Mouse (Mus musculus) MEL (cell line): Measurements from ENCODE around the gene Vegfa. TPM values are rescaled to one million over a fixed set of nuclear protein-coding genes. Genes with fewer than 3 reads are reported as not detected.

Experiments
- DNase-seq: peaks from one replicate; pipeline ENCODE4 v3.0.0; 2011; ENCODE audit warnings: low read depth, low spot score
- H3K27ac ChIP-seq: 2 replicates; pipeline ENCODE4 v1.5.1; 2012; ENCODE audit warnings: low read depth, mild to moderate bottlenecking, control low read depth, low read length, moderate library complexity; ENCODE audit not compliant: control insufficient read depth
- H3K27me3 ChIP-seq, 2 experiments: fragments of 150-350 bp in 1 of 2; sonication (generic) in 1 of 2; 2 replicates each; pipeline ENCODE4 v1.6.1; 2012; ENCODE audit warnings: low read length in 2 of 2, mild to moderate bottlenecking in 2 of 2, improper control_type of control experiment in 1 of 2, moderate library complexity in 1 of 2; ENCODE audit not compliant: insufficient read depth in 2 of 2, control insufficient read depth in 1 of 2
- H3K36me3 ChIP-seq, 2 experiments: 2 replicates each; pipeline ENCODE4 v1.6.1; 2012 to 2014; ENCODE audit warnings: low read length in 2 of 2, improper control_type of control experiment in 1 of 2, inconsistent platforms in 1 of 2, mild to moderate bottlenecking in 1 of 2; ENCODE audit not compliant: insufficient read depth in 2 of 2, control insufficient read depth in 1 of 2
- H3K4me1 ChIP-seq, 2 experiments: fragments of 150-350 bp in 1 of 2; sonication (generic) in 1 of 2; 2 replicates each; pipeline ENCODE4 v1.6.1; 2012; ENCODE audit warnings: low read length in 2 of 2, improper control_type of control experiment in 1 of 2, mild to moderate bottlenecking in 1 of 2; ENCODE audit not compliant: insufficient read depth in 2 of 2, control insufficient read depth in 1 of 2
- H3K4me3 ChIP-seq, 2 experiments: fragments of 150-350 bp in 1 of 2; sonication (generic) in 1 of 2; 2 replicates each; pipeline ENCODE4 v1.5.1; 2012; ENCODE audit warnings: low read depth in 2 of 2, low read length in 2 of 2, mild to moderate bottlenecking in 2 of 2, moderate library complexity in 2 of 2, control low read depth in 1 of 2, improper control_type of control experiment in 1 of 2; ENCODE audit not compliant: control insufficient read depth in 1 of 2, insufficient read depth in 1 of 2
- H3K79me2 ChIP-seq: 2 replicates; pipeline ENCODE4 v1.6.1; 2012; ENCODE audit warnings: mild to moderate bottlenecking, low read length, moderate library complexity; ENCODE audit not compliant: control insufficient read depth, poor library complexity, insufficient read depth
- H3K9ac ChIP-seq: 2 replicates; pipeline ENCODE4 v1.6.1; 2012; ENCODE audit warnings: low read depth, mild to moderate bottlenecking, control low read depth, low read length, moderate library complexity; ENCODE audit not compliant: control insufficient read depth, poor library complexity, severe bottlenecking
- H3K9me3 ChIP-seq: fragments of 150-350 bp; sonication (generic); replicated peaks from 2 replicates; pipeline ENCODE4 v1.6.1; 2012; ENCODE audit warnings: mild to moderate bottlenecking, low read length, improper control_type of control experiment, moderate library complexity; ENCODE audit not compliant: insufficient read depth
- CTCF ChIP-seq, 3 experiments: IDR thresholded peaks in 2 of 3; conservative IDR thresholded peaks in 1 of 3; 2 replicates each; pipeline ENCODE4 v1.5.1; 2011 to 2012; ENCODE audit warnings: low read length in 3 of 3, low read depth in 2 of 3, mild to moderate bottlenecking in 2 of 3, improper control_type of control experiment in 1 of 3, inconsistent platforms in 1 of 3, mixed read lengths in 1 of 3, moderate library complexity in 1 of 3; ENCODE audit not compliant: control insufficient read depth in 1 of 3, insufficient read depth in 1 of 3, poor library complexity in 1 of 3, severe bottlenecking in 1 of 3
- E2F4 ChIP-seq: IDR thresholded peaks from 2 replicates; pipeline ENCODE4 v1.6.1; 2011; ENCODE audit warnings: low read depth, low read length, improper control_type of control experiment, borderline replicate concordance
- EP300 ChIP-seq, 2 experiments: IDR thresholded peaks; 2 replicates each; pipeline ENCODE4 v1.6.1; 2011; ENCODE audit warnings: improper control_type of control experiment in 2 of 2, low read length in 2 of 2, low read depth in 1 of 2, mild to moderate bottlenecking in 1 of 2
- ETS1 ChIP-seq: IDR thresholded peaks from 2 replicates; pipeline ENCODE4 v1.6.1; 2012; ENCODE audit warnings: low read depth, mild to moderate bottlenecking, inconsistent platforms, low read length, improper control_type of control experiment, moderate library complexity
- GABPA ChIP-seq: IDR thresholded peaks from 2 replicates; pipeline ENCODE4 v1.6.1; 2012; ENCODE audit warnings: low read depth, mild to moderate bottlenecking, inconsistent platforms, low read length, improper control_type of control experiment, moderate library complexity
- GATA1 ChIP-seq: IDR thresholded peaks from 2 replicates; pipeline ENCODE4 v1.6.1; 2011; ENCODE audit warnings: low read depth, low read length, improper control_type of control experiment
- MAX ChIP-seq: IDR thresholded peaks from 2 replicates; pipeline ENCODE4 v1.6.1; 2011; ENCODE audit warnings: low read length, improper control_type of control experiment
- MXI1 ChIP-seq: IDR thresholded peaks from 2 replicates; pipeline ENCODE4 v1.6.1; 2011; ENCODE audit warnings: mild to moderate bottlenecking, low read depth, low read length, improper control_type of control experiment
- NELFE ChIP-seq: IDR thresholded peaks from 2 replicates; pipeline ENCODE4 v1.6.1; 2011; ENCODE audit warnings: low read depth, low read length, improper control_type of control experiment
- POLR2A ChIP-seq, 2 experiments: IDR thresholded peaks; 2 replicates each; pipeline ENCODE4 v1.6.1; 2011 to 2012; ENCODE audit warnings: low read length in 2 of 2, mild to moderate bottlenecking in 2 of 2, control low read depth in 1 of 2, improper control_type of control experiment in 1 of 2, low read depth in 1 of 2, moderate library complexity in 1 of 2; ENCODE audit not compliant: control insufficient read depth in 1 of 2, insufficient read depth in 1 of 2, poor library complexity in 1 of 2
- POLR2AphosphoS2 ChIP-seq: IDR thresholded peaks from 2 replicates; pipeline ENCODE4 v1.6.1; 2011; ENCODE audit warnings: low read length, improper control_type of control experiment
- POLR2AphosphoS5 ChIP-seq: IDR thresholded peaks from 2 replicates; pipeline ENCODE4 v1.6.1; 2012; ENCODE audit warnings: low read depth, borderline replicate concordance, mild to moderate bottlenecking, inconsistent platforms, low read length, moderate library complexity, mixed read lengths
- RCOR1 ChIP-seq: IDR thresholded peaks from 2 replicates; pipeline ENCODE4 v1.6.1; 2012; ENCODE audit warnings: low read depth, mild to moderate bottlenecking, inconsistent platforms, low read length, improper control_type of control experiment
- TAL1 ChIP-seq: IDR thresholded peaks from 2 replicates; pipeline ENCODE4 v1.6.1; 2012; ENCODE audit warnings: mild to moderate bottlenecking, inconsistent platforms, low read length, moderate library complexity, mixed read lengths
- TBP ChIP-seq: IDR thresholded peaks from 2 replicates; pipeline ENCODE4 v1.8.0; 2011; ENCODE audit warnings: low read depth, low read length, improper control_type of control experiment
- USF2 ChIP-seq, 2 experiments: IDR thresholded peaks; 2 replicates each; pipeline ENCODE4 v1.6.1; 2011 to 2012; ENCODE audit warnings: improper control_type of control experiment in 2 of 2, low read length in 2 of 2, borderline replicate concordance in 1 of 2, inconsistent platforms in 1 of 2, low read depth in 1 of 2, mild to moderate bottlenecking in 1 of 2; ENCODE audit not compliant: insufficient read depth in 1 of 2
- ZKSCAN1 ChIP-seq: IDR thresholded peaks from 2 replicates; pipeline ENCODE4 v1.6.1; 2012; ENCODE audit warnings: low read depth, mild to moderate bottlenecking, inconsistent platforms, low read length, improper control_type of control experiment, moderate library complexity
- ZMIZ1 ChIP-seq: IDR thresholded peaks from 2 replicates; pipeline ENCODE4 v1.6.1; 2012; ENCODE audit warnings: low read depth, mild to moderate bottlenecking, inconsistent platforms, low read length, improper control_type of control experiment, moderate library complexity
- polyA plus RNA-seq, 2 experiments: library from polyadenylated mRNA; stranded (reverse) in 1 of 2; unstranded in 1 of 2; fragments of >175 nt in 1 of 2; fragments of >200 nt in 1 of 2; gene quantifications; 2 replicates each; pipeline versions ENCODE4 v1.2.1 to v1.2.4; 2012; ENCODE audit warnings: low replicate concordance in 2 of 2, low read depth in 1 of 2; ENCODE audit not compliant: insufficient read length in 2 of 2, insufficient read depth in 1 of 2, missing spikeins in 1 of 2
- total RNA-seq: library from RNA; depleted of rRNA; stranded (reverse); fragments of 300-350 nt; gene quantifications from 2 replicates; pipeline ENCODE4 v1.2.3, GENCODE M21; 2012

The Vegfa gene
- total and polyA plus RNA-seq, 3 experiments: 16.1 to 38.6 TPM; not detected in 1

DNA sequence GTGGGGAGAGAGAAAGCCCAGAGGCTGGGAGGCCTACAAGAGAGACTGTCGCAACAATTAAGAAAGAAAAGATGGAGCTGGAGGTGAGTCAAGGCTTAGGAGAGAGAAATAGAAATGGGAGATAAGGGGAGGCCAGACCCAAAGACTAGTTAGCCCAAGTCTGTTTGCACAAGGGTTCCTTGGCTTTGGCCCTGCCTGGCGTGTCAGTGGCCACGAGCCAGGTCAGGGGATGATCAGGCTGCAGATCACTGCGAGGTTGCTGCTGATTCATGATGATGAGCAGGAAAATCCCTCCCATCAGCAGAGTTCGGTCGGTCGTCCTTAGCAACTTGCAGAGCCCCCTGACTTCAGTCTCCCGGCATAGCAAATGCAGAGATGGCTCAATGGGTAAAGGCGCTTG, 37.9 kb upstream of the Vegfa start:
- Histone ChIP-seq H3K79me2 (no peaks in the 10 kb centered on the region; the same call in 1 of the 2 replicates), H3K27me3 (no peaks in the 10 kb centered on the region), H3K4me1 (peaks cover 30 to 51% of the 10 kb centered on the region in 2 experiments), H3K4me3 (no peak overlapping the region), H3K9me3 (no peaks in the 10 kb centered on the region), H3K36me3 (peaks cover 0 to 37% of the 10 kb centered on the region in 2 experiments; a peak in 2 of 4 replicates)
- DNase-seq: peak; percentile 40
- TF ChIP-seq GATA1 (no peak), MXI1 (no peak), NELFE (no peak), ZKSCAN1 (no peak), ETS1 (peak; percentile 36; the same call in 1 of the 2 replicates), RCOR1 (no peak), POLR2AphosphoS5 (no peak), MAX (no peak), TBP (no peak), CTCF (IDR thresholded peaks at IDR 0.05 in 2 of 3, conservative IDR thresholded peaks at IDR 0.05 in 1 of 3; ENCODE audit: control insufficient read depth in 1 of 3, insufficient read depth in 1 of 3, low read depth in 2 of 3, low read length in 3 of 3, poor library complexity in 1 of 3, severe bottlenecking in 1 of 3) (no peak), POLR2AphosphoS2 (no peak), TAL1 (no peak), POLR2A (IDR thresholded peaks at IDR 0.05; ENCODE audit: control insufficient read depth in 1 of 2, insufficient read depth in 1 of 2, low read depth in 1 of 2, low read length in 2 of 2, poor library complexity in 1 of 2) (no peak), E2F4 (no peak), USF2 (IDR thresholded peaks at IDR 0.05; ENCODE audit: borderline replicate concordance in 1 of 2, insufficient read depth in 1 of 2, low read depth in 1 of 2, low read length in 2 of 2) (no peak), ZMIZ1 (no peak), GABPA (peak; percentile 81)
- TF ChIP-seq, all 39 proteins: peak for 2
- H3K9ac ChIP-seq: no peak overlapping the region
- H3K27ac ChIP-seq: peak overlapping the region; percentile 22; the same call in 1 of the 2 replicates

DNA sequence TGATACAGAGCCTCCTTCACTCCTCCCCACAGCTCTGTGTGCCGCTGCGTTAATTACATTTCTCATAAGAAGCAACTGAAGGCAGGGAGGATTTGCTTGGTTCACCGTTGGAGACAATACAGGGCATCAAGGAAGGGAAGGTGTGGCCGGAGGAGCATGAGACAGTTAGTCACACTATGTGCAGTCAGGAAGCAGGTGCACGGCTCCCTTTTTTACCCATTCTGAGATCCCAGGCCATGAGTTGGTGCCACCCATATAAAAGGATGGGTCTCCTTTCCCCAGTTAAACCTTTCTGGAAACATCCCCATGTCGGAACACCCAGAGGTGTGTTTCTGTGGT, 31.8 kb upstream of the Vegfa start:
- no peak overlapping the region for H3K4me3 ChIP-seq
- no peak overlapping the region for H3K27ac ChIP-seq
- TF ChIP-seq EP300 (IDR thresholded peaks at IDR 0.05; ENCODE audit: low read depth in 1 of 2, low read length in 2 of 2): no peak
- TF ChIP-seq ZKSCAN1: peak; percentile 54; the same call in 1 of the 2 replicates
- H3K4me1 ChIP-seq: peaks cover 4 to 5% of the 10 kb centered on the region in 2 experiments
- H3K36me3 ChIP-seq: no peaks in the 10 kb centered on the region; a peak in 1 of 4 replicates
- no peak for DNase-seq
- H3K9ac ChIP-seq: no peak overlapping the region
- no peaks in the 10 kb centered on the region for H3K9me3 ChIP-seq
- H3K79me2 ChIP-seq: no peaks in the 10 kb centered on the region
- no peaks in the 10 kb centered on the region for H3K27me3 ChIP-seq
